Mouse (Mus musculus) adrenal gland, postnatal 4 days (tissue): ENCODE data around the gene Gstm4. TPM values are rescaled to one million over a fixed set of nuclear protein-coding genes. Genes with fewer than 3 reads are reported as not detected.

Experiments
- DNase-seq, 2 experiments: peaks; one replicate each; pipeline ENCODE4 v3.0.0; 2021 to 2022; ENCODE audit warnings: low spot score in 2 of 2, mixed read lengths in 2 of 2
- long read RNA-seq, 2 experiments: library from polyadenylated mRNA; stranded (forward); transcript quantifications; one replicate each; pipeline ENCODE4 v2.0.0; 2021
- total RNA-seq, 2 experiments: library from RNA; stranded (reverse); gene quantifications; 2 replicates each; pipeline ENCODE4 v1.2.3; 2021

The Gstm4 gene
- total RNA-seq: 10 to 100 TPM; 15.6 to 16.5 TPM
- long read RNA-seq, experiment 1, transcript Gstm4-201 (8 exons, 1,707 nt): major isoform, 7 of 28 reads
- long read RNA-seq, experiment 1, partial matches to known transcripts: 0 of 28 reads
- long read RNA-seq, experiment 1, other reads (novel, unspliced or antisense): 18 of 28 reads
- long read RNA-seq, experiment 2, transcript Gstm4-201 (8 exons, 1,707 nt): major isoform, 7 of 18 reads
- long read RNA-seq, experiment 2, partial matches to known transcripts: 1 of 18 reads
- long read RNA-seq, experiment 2, other reads (novel, unspliced or antisense): 10 of 18 reads

DNA sequence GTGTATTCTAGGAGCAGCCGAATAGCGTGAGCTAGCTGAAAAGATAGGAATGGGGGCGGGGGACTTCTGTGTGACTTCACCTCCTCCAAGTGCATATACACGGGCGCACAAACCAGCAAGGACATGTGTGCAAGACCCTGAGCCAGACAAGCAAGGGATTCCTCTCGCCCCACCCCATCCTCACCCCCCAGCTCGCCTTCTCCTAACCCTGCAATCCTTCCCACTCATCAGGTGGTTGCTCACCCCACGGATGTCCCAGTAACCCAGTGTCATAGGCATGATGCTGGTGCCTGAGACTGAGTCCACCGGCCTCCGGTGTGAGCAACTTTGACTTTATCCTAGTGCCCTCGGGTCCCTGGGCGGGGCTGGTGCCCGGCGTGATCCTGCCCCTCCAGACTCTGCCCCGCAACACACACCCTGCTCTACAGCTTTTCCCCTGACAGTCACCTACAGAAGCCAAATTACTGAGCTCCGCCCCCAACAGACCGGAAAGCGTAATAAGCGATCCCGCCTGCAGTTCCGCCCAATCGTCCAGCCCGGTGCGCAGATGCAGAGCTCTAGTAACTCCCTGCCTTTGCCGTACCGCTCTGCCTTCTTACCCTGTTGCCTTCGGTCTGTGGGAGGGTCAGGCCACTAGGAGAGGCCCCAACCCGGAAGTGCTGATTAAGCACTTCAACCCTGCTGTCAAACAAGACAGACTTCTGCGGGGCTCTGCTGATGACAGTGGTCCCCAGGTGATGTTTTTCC lies at the start of gene Gstm4:
Gene Gstm4 (minus strand): TSS at position 501 of the 747 bp plus-strand sequence.
- peak; percentile 55 to 80 for DNase-seq

DNA sequence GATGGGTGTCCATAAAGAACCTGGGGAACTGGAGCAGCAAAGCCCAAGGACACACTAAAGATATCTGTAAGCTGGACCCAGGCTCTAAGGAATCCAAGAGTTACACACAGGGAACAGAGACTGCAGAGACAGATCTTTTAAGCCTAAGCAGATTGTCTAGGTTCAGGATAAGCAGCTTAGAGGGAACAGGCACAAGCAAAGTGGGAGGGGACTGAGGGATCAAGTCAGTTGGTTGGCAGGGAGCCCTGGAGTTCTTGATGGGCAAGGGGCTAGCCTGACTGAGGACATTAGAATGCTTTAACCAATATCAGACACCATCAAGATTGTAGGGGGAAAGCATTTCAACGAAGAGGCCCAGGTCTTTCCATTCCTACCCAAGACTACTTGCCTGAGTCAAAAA lies 49.5 kb upstream of the Gstm4 start:
- DNase-seq: no peak

GRCm38 (mm10) chr3:108093306-108093705 lies 48.6 kb upstream of the Gstm4 start:
- DNase-seq: no peak

GRCm38 (mm10) chr3:108092536-108093115 lies 47.9 kb upstream of the Gstm4 start, which contains the start of gene Gnat2:
Gene Gnat2, plus strand, starts transcription at chr3:108092789.
- no peak for DNase-seq

- DNase-seq: no peak
Observed at GRCm38 (mm10) chr3:108092030-108092429, 47.3 kb upstream of the Gstm4 start.

DNA sequence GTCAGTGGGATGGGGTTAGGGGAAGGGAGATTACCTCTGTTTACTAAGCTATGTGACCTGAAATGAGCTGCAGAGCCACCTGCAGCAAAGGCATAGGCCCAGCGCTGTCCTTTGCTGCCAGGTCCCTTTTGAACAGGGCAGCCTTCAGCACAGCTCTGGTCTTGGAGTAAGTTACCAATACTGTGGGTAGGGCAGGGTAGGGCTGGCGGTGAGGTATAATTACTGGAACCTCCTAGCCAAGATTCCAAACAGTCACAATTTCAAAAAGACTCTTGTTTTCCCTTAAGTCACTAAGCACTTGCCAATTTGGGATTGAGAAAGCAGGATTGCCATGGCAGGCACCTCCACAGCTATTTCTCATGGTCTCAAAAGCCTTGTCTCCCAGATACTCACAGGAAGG lies 45.9 kb upstream of the Gstm4 start:
- DNase-seq: no peak

DNA sequence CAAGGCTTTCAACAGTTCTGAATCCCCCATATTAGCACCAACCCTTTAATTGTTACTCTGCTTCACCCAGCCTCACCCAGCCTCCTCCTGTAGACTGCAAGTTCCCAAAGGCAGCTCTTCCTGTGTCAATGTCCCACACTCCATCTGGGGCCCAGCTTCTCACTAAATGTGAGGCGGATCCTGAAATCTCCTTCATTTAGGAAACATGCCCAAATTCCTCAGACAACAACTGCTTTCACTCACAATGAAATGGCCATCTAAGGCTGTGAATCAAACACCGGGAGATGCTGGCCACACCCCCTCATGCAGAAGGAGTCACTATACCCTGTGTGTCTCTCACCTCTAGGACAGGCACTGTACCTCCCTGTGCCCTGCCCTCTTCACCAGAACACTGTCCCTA lies 45.2 kb upstream of the Gstm4 start:
- DNase-seq: no peak

DNA sequence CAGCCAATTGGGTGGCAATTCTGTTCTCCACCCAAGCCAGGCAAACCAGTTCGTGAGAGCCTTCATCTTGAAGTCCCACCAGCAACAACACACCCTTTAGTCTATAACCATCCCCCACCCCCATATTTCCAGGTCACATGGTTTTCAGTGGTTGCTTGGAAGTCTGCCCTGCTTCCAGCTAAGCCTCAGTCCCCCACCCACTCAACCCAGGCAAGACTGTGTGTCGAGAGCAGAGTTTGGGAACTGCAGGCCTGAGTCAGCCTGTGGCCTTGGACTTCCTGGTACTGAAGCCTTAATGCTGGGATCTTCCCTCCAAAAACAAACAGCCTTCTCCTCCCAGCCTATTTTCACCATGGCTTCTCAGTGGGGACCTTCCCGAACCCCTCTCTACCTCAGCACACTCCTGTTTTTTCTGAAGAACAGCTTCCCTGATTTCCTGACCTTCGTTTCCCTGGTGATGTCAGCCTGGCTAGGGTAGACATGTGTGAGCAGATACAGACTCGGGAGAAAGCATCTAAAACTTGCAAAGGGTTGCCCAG lies 44.2 kb upstream of the Gstm4 start:
- DNase-seq: no peak

GRCm38 (mm10) chr3:108087329-108087728 lies 42.6 kb upstream of the Gstm4 start:
- no peak for DNase-seq

DNA sequence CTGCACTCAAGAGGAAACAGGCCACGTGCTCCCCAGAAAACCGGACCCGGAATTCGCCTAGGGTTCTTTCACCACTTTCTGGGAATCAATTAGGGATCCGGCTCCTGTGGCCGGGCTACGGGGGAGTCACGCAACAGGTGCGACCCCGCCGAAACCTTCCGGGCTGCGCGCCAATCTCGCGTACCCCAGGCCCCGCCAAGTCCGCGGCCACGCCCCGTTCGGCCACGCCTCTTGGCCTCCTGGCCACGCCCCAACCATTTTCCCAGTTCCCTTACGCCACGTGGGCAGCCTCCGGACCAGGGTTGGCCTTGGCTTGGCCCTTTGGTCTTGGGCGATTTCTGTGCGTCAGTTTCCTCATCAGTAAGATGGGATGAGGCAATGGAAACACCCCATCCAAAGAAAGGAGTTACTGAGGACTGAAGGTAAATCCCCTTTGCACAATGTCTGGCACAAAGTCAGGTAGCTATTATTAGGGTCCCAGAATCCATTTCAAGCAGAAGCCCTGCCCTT lies 41.8 kb upstream of the Gstm4 start, which contains the start of gene Ampd2:
Gene Ampd2 (minus strand): TSS at position 182 of the 510 bp plus-strand sequence.
- peak; percentile 76 to 79 for DNase-seq

GRCm38 (mm10) chr3:108085721-108086469 lies 41.2 kb upstream of the Gstm4 start:
- DNase-seq: peak; percentile 50 to 76

DNA sequence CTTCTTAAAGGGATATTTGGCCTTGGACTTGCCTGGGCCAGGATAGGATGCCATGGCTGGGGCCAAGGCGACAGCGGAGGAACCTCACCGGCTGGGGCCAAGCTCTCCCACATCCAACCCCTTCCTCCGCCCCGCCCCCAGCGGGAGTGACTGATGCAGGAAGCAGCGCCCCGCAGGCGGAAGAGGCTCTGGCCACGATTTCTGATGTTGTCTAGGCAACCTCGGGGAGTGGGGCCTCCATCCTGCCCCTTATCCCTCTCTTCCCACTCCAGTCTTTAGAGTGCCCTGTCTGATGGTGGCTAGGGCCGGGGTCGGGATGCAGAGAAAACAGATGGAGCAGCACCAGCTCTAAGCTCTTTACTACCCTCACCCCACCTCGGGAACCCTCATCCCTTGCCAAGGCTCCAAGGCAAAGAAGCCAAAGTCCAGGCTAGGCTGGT lies 40.6 kb upstream of the Gstm4 start:
- DNase-seq: peak; percentile 81 to 93

GRCm38 (mm10) chr3:108084767-108085270 lies 40.1 kb upstream of the Gstm4 start:
- DNase-seq: no peak

DNA sequence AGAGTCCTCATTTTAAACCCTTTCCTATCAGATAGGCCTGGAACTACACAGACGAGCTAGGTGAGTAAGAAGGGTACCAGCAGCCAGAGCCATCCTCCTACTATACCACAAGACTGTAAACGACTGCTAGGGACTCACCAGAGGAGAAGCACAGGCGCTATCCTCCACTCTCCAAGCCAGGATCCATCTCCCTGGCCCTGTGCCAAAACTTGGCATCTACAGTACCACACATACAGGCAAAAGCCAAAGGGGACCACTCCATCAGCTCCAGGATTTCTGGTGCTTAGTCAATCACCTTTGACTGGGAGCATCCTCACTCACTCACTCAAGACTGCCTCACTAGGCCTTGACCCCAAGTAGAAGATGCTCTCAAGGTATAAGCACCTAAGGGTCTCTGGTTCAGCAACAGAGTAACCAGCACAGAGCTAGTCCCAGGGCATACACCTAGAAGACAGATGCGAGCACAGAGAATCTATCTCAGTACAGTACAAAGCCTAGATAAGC lies 39.3 kb upstream of the Gstm4 start:
- DNase-seq: no peak

- DNase-seq: no peak
Observed at GRCm38 (mm10) chr3:108083161-108083560, 38.5 kb upstream of the Gstm4 start.

- no peak for DNase-seq
Observed at GRCm38 (mm10) chr3:108082251-108082875, 37.7 kb upstream of the Gstm4 start.

DNA sequence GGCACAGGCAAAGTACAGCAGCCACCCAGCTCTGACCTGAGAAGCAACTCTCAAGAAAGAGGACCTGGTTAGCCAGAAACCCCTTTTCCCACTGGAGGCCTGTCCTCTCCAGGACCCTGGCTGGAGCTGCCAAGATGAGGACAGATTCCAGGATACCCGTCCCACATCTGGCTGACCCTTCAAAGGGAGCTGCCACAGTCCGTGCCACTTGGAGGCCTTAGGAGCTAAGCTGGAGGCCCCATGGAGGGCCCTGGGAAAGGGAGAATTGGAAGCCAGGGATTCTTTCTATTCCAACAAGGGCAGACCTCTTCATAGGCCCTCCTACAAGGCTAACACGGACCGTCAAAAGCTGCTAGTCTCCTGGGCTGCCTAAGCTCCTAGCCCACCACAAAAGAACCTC lies 37.0 kb upstream of the Gstm4 start:
- no peak for DNase-seq

DNA sequence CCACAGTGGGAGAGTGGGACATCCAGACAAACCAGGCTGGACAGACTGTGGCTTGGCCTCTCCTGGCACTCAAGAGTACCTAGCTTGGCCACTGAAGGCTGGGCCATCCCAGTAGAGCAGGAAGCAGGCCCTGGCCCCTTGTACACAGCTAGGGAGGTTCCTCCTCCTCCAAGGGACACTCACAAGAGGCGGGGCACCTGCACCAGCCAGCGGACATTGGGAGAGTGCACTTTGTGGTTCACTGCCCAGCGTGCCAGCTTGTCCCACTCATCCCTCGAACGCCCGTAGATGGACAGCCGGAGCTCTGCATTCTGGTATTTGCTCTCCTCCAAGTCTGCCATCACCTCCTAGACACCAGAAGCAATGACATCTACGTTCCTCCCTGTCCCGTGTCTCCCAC lies 32.1 kb upstream of the Gstm4 start:
- no peak for DNase-seq

DNA sequence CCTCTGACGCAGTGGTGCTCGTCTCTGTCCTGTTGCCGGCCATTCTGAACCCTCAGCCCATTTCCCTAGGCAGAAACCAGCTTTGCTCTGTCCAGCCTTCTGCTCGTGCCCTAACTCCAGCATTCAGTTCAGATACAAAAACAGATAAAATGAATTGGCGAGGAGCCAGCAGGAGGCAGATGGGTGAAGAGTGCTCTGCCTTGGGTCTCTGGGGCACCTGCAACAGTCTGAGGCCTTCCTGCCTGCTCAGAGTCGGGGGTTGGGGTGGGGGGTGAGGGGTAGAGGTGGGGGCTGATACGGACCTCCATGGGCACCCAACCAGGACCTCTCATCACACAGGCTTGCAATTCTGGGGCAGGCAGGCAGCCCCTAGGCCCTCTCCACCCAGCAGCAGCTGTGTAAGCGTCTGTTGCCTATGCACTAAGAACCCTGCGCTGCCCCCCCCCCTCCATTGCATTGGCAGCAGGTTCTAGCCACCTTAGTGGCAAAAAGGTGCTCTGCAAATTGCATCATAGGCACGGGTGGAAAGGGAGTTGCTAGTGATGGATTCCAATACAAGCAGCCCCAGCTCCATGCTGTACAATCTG lies 28.4 kb upstream of the Gstm4 start:
- DNase-seq: no peak
